Mouse (Mus musculus) intestine, embryonic 15.5 days (tissue): ENCODE measurements around the gene Btd. TPM values are rescaled to one million over a fixed set of nuclear protein-coding genes. Genes with fewer than 3 reads are reported as not detected.

Experiments
- ATAC-seq: fragments of 200-750 bp; cut with Nextera tagmentation; 2 replicates; pipeline ENCODE4 v1.8.0; 2017; ENCODE audit warnings: moderate TSS enrichment, moderate library complexity
- H3K27ac ChIP-seq: fragments of 300-500 bp; sonication (generic); 2 replicates; pipeline ENCODE4 v1.5.1; 2015; ENCODE audit warnings: mild to moderate bottlenecking, inconsistent platforms
- H3K27me3 ChIP-seq: fragments of 300-500 bp; sonication (generic); replicated peaks from 2 replicates; pipeline ENCODE4 v1.6.1; 2015; ENCODE audit warnings: inconsistent platforms
- H3K36me3 ChIP-seq: fragments of 300-500 bp; sonication (generic); 2 replicates; pipeline ENCODE4 v1.6.1; 2015; ENCODE audit warnings: inconsistent platforms
- H3K4me1 ChIP-seq: fragments of 300-500 bp; sonication (generic); replicated peaks from 2 replicates; pipeline ENCODE4 v1.6.1; 2015; ENCODE audit warnings: inconsistent platforms
- H3K4me2 ChIP-seq: fragments of 300-500 bp; sonication (generic); replicated peaks from 2 replicates; pipeline ENCODE4 v1.6.1; 2015; ENCODE audit warnings: mild to moderate bottlenecking, inconsistent platforms
- H3K4me3 ChIP-seq: fragments of 300-500 bp; sonication (generic); replicated peaks from 2 replicates; pipeline ENCODE4 v1.5.1; 2015; ENCODE audit warnings: inconsistent platforms
- H3K9ac ChIP-seq: fragments of 300-500 bp; sonication (generic); 2 replicates; pipeline ENCODE4 v1.6.1; 2015; ENCODE audit warnings: inconsistent platforms
- H3K9me3 ChIP-seq: fragments of 300-500 bp; sonication (generic); 2 replicates; pipeline ENCODE4 v1.6.1; 2016; ENCODE audit warnings: inconsistent platforms
- WGBS: fragments of 180-500 bp; shearing (Covaris S2); methylation state at CpG from one replicate; pipeline ENCODE4 v1.1.7; 2015; 5-methylcytosine and 5-hydroxymethylcytosine counted together
- polyA plus RNA-seq: library from polyadenylated mRNA; unstranded; fragments of >200 nt; fragmentation: Nextera tagmentation; extraction: Ambion mirVana; gene quantifications from 2 replicates; pipeline ENCODE4 v1.2.1, GENCODE M21; 2015

Gene Btd
- polyA plus RNA-seq, 1 experiment from 2014 or later = 27.6 TPM

DNA sequence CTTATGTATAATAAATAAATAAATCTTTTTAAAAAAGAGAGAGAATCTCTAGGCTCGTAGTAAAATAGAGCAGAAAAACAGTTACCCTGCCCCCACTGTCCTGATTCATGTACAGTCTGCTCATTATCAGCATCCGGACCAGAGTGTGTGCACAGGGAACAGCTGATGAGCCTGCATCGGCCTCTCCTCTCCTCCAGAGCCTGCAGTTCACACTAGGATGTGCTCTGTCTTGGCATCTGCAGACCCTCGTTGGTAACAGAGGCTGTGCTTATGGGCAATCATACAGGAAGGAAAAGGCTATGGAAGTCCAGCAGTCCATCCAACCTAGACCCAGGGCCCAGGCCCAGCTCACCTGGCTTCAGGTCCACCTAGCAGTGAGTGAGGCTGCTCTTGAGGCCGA is 11.3 kb downstream of the Btd start:
- Histone ChIP-seq H3K36me3 (no peaks in the 10 kb centered on the region), H3K9ac (no peak overlapping the region), H3K4me2 (no peak overlapping the region), H3K4me3 (no peak overlapping the region), H3K27me3 (no peaks in the 10 kb centered on the region), H3K27ac (no peak overlapping the region), H3K9me3 (no peaks in the 10 kb centered on the region), H3K4me1 (0 out of 2 replicates have a peak, but pooled peaks cover 6% of the 10 kb centered on the region)
- WGBS = 60% methylated on average over 5 of the region's 5 CpGs
- no peak for ATAC-seq

DNA sequence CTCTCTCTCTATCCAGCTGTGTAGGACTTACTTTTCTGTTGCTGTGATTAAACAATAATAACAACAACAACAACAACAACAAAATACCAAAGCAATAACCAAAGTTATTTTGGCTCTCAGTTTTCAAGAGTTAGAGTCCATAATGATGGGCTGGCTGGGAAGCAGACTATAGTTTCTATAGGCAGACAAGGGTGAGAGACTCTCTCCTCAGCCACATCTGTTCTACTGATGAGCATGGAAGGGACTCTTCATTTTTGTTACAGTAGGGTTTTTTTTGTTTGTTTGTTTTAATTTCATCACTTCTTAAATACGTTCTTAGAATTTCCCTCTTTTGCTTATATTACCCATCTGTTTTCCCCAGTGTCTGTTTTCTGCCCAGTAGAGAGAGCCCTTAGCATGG is 11.8 kb downstream of the Btd start:
- H3K4me1 ChIP-seq = peaks cover 10% of the 10 kb centered on the region
- no peak for ATAC-seq
- H3K9ac ChIP-seq = no peak overlapping the region
- WGBS = 74% methylated on average over 1 of the region's 1 CpGs
- H3K4me2 ChIP-seq = no peak overlapping the region
- no peak overlapping the region for H3K27ac ChIP-seq
- no peaks in the 10 kb centered on the region for H3K9me3 ChIP-seq
- no peak overlapping the region for H3K4me3 ChIP-seq
- no peaks in the 10 kb centered on the region for H3K27me3 ChIP-seq
- no peaks in the 10 kb centered on the region for H3K36me3 ChIP-seq

DNA sequence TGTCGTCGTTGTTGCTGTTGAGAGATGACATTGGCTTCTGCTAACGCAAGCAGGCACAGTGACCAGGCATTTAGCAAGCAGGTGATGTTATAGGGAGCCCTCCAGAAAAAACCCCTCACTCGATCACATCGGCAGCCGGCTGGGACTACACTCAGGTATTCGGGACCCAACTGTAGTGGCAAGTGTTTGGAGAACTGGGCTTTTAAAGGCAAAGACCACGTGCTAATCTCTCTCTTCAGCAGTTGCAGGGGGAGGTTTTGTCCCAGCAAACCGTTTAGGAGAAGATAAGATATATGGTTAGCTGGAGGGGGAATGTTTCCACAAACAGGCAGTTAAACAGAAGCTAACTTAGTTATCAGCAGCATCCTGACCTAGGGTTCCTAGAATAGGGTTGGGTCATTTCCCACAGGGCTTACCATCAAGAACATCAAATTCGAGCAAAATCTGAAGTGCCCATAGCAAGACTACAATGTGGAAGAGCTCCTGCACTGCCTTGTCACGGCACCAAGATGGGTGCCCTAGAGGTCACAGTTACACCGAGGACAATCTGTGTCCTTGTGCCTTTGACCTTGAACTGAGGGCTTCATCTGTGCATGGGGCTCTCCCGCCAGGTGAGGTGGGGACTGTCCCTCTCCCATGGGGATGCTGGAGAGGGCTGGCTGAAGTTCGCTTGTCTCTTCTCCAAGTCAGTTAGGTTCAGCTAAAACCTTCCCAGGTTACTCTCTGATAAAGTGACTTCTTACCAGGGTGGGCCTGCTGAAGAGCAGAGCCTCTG is 12.5 kb downstream of the Btd start:
- Histone ChIP-seq H3K27me3 (no peaks in the 10 kb centered on the region), H3K9ac (no peak overlapping the region), H3K4me3 (no peak overlapping the region), H3K4me2 (no peak overlapping the region), H3K4me1 (peaks cover 10% of the 10 kb centered on the region), H3K36me3 (no peaks in the 10 kb centered on the region), H3K27ac (no peak overlapping the region), H3K9me3 (no peaks in the 10 kb centered on the region)
- 76% methylated on average over 14 of the region's 14 CpGs for WGBS
- ATAC-seq = no peak

DNA sequence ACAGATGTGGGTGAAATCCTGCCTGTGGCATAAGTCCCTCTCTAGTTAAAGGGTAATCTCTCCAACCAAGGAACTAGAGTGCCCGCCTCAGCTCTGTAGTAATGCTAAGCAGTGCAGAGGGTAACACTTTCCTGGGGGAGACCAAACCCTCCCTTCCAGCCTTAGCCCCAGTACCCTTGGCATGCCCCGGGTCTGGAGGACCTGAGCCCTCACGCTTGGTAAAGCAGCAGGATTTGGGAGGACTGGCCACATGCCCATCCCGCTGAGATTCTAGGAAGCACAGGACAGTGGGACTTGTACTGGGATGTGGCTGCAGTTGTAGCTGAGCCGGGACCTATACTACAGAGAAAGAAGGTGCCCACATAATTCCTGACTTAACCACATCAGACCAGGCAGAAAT is 14.0 kb downstream of the Btd start:
- Histone ChIP-seq H3K9ac (no peak overlapping the region), H3K4me3 (no peak overlapping the region), H3K4me2 (no peak overlapping the region), H3K36me3 (no peaks in the 10 kb centered on the region), H3K4me1 (peaks cover 13% of the 10 kb centered on the region), H3K27me3 (no peaks in the 10 kb centered on the region), H3K9me3 (no peaks in the 10 kb centered on the region), H3K27ac (no peak overlapping the region)
- WGBS = 91% methylated on average over 5 of the region's 5 CpGs
- ATAC-seq = no peak

DNA sequence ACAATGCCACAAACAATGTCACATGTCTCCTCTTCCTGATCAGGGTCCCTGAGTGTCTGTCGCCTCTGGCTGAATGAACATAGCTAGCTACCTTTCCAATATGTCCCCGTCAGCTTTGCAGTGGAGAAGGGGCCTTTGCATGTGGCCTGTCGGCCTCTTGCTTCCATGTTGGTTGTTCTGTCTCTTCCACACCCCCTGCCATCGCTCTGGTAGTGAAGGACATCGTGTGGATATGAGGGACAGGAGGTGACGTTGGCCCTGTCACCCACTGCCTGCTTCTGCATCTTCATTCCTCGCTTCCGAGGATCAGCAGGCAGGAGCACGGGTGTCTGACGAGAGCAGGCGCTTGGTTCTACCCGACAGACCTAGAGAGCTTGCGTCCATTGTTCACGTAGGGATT is 14.6 kb downstream of the Btd start:
- no peak overlapping the region for H3K4me3 ChIP-seq
- H3K27ac ChIP-seq = no peak overlapping the region
- H3K4me1 ChIP-seq = peaks cover 18% of the 10 kb centered on the region
- 85% methylated on average over 14 of the region's 14 CpGs for WGBS
- H3K36me3 ChIP-seq = no peaks in the 10 kb centered on the region
- H3K9ac ChIP-seq = no peak overlapping the region
- ATAC-seq = no peak
- no peak overlapping the region for H3K4me2 ChIP-seq
- H3K27me3 ChIP-seq = no peaks in the 10 kb centered on the region
- H3K9me3 ChIP-seq = no peaks in the 10 kb centered on the region

DNA sequence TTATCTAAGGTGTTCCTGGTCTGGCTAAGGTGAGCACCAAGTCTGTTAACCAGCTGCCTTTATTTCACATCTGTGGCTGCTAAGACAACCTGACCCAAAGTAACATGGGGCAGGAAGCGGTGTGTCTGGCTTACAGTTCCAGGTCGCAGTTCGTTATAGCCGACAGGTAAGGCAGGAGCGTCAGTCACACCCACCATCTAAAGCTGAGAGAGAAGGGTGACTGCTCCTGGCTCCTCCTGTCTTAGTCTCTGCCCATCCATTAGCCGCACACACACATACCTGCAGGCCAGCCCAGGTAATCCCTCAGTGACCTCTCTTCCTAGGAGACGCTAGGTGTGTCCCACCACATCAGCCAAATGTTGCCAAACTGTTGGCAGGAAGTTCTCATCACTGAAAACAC is 15.6 kb downstream of the Btd start:
- no peak overlapping the region for H3K4me3 ChIP-seq
- H3K9me3 ChIP-seq = no peaks in the 10 kb centered on the region
- no peak overlapping the region for H3K9ac ChIP-seq
- no peak for ATAC-seq
- H3K27me3 ChIP-seq = no peaks in the 10 kb centered on the region
- no peaks in the 10 kb centered on the region for H3K36me3 ChIP-seq
- peaks cover 20% of the 10 kb centered on the region for H3K4me1 ChIP-seq
- 69% methylated on average over 7 of the region's 7 CpGs for WGBS
- H3K27ac ChIP-seq = no peak overlapping the region
- no peak overlapping the region for H3K4me2 ChIP-seq

DNA sequence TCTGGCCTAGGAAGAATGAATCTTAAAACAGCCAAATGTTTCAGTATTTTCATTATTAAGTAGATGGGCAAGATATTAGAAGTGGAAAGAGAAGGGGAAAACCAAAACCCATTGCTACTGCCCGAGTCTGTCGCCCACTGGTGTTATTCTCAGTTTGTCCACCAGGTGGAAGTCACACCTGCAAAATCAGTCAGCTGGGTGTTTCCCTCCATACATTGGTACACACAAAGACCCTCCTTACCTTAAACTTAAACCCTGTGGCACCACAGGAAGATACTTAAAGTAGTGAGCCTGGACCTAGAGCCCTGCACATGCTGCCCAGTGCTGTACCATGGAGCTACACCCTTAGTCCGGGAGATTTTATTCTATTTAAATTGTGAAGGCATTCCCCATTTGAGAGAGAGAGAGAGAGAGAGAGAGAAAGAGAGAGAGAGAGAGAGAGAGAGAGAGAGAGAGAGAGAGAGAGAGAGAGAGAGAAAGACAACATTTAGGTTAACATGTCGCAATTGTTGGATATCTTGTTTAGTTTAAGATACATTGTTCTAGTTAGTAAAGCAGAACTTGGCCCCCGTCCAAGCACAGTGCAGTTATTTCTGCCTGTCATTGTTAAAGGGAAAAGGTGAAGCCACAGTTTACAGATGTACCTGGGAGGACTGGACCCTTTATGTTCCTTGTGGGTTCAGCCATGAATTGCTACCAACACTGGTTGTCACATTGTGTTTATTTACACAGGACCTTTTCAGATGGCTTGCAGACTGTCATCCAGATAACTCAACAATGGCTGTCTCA is 16.2 kb downstream of the Btd start:
- H3K36me3 ChIP-seq = no peaks in the 10 kb centered on the region
- no peaks in the 10 kb centered on the region for H3K9me3 ChIP-seq
- H3K4me3 ChIP-seq = no peak overlapping the region
- no peaks in the 10 kb centered on the region for H3K27me3 ChIP-seq
- no peak overlapping the region for H3K27ac ChIP-seq
- H3K4me2 ChIP-seq = no peak overlapping the region
- no peak for ATAC-seq
- H3K9ac ChIP-seq = no peak overlapping the region
- WGBS = 29% methylated on average over 5 of the region's 5 CpGs
- H3K4me1 ChIP-seq = peaks cover 22% of the 10 kb centered on the region

DNA sequence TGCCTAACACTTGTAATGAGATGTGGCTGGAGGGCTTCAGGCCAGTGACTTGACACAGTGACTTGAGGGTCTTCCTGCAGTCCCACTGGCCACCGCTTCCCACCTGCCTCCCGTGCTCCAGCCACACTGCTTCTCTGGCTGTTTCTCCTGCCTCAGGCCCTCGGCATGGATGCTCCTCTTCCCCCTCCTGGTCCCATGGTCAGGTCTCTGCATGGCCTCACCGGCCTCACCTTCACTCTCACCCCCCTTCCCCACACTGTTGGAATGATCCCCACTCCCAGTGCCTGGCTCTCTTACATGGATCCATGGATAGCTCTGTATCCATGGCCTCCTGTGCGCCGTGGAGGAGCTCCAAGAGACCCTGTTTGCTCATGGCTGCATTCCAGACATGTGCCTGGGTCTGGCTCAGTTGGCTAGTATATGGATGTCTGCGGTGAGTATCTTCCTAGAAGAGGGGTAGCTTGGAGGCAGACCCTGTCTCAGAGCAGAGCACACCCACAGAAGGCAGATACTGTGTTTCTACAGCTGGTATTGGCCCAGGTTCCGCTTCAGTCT is 17.4 kb downstream of the Btd start:
- no peak for ATAC-seq
- no peak overlapping the region for H3K4me2 ChIP-seq
- H3K4me1 ChIP-seq = peaks cover 31% of the 10 kb centered on the region
- no peaks in the 10 kb centered on the region for H3K36me3 ChIP-seq
- no peaks in the 10 kb centered on the region for H3K9me3 ChIP-seq
- H3K27me3 ChIP-seq = no peaks in the 10 kb centered on the region
- H3K27ac ChIP-seq = peak overlapping the region; percentile 17; the same call in 1 of the 2 replicates
- no peak overlapping the region for H3K9ac ChIP-seq
- H3K4me3 ChIP-seq = no peak overlapping the region
- WGBS = 88% methylated on average over 8 of the region's 8 CpGs

DNA sequence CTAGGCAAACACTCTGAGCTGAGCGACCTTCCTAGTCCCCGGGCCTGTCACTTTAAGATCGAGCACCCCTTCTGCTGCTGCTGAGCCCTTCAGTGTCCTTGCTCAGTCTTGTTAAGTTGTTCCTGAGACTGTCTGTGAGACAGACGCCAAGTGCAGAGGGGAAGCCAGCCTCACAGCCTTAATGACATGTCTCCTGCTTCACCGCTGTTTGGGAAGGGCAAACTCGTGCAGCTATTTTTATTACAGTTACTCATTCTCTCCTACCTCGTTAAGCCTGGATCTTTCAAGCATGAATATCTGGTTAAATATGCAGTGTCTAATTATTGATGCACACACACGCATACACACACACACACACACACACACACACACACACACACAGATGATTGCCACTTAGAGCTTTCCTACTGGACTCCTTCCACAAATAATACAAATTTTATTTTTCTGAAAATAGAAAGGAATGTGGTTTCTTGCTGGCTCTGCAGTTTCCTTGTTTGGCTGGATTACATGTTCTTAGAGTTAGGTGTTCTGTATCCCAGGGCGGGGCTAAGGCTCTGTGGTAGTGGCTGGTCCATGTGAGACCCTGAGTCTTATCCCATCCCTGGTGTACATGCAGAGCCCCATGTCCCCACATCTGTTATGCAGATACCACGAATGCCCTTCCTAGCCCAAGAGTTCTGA is 18.8 kb downstream of the Btd start:
- Histone ChIP-seq H3K9me3 (no peaks in the 10 kb centered on the region), H3K9ac (no peak overlapping the region), H3K27me3 (no peaks in the 10 kb centered on the region), H3K4me2 (no peak overlapping the region), H3K4me3 (no peak overlapping the region), H3K4me1 (peaks cover 44% of the 10 kb centered on the region), H3K27ac (peak overlapping the region; percentile 66), H3K36me3 (no peaks in the 10 kb centered on the region)
- 45% methylated on average over 10 of the region's 10 CpGs for WGBS
- ATAC-seq = no peak

DNA sequence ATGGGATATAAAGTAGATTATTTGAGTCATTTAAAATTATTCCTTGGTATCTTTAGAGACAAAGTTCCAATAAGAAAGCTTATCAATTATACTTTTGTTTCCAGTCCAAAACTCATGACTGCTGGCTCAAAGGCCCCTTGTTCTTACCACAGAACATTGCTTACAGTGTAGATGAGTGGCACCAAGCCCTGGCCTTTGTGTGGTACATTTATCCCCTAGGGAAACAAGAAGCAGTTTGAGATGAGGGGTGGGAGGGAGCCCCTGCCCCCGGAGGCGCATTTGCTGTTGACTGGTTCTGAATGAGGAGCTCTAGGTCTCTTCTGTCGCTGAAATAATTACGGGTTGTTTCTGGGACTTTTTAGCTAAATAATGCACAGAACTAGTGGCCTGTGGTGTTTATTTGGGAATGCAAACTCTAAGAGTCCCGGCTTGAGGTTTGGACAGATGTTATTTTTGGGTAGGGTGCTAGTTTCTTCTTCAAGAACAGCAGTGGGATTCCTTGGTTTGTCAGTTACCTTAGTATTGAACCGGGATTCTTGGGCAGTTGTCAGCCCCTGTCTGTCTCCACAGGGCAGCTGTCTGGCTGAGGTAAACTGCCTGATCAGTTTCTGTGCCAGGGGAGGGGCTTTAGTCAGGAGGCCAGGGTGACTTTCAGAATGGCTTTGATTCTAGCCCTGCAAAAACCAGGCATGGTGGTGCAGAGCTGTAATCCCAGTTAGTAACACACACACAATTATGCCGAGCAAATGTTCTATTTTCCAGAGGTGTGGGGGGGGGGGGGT is 19.7 kb downstream of the Btd start:
- H3K27me3 ChIP-seq = no peaks in the 10 kb centered on the region
- no peaks in the 10 kb centered on the region for H3K9me3 ChIP-seq
- H3K36me3 ChIP-seq = no peaks in the 10 kb centered on the region
- H3K4me3 ChIP-seq = no peak overlapping the region
- no peak for ATAC-seq
- no peak overlapping the region for H3K9ac ChIP-seq
- WGBS = 66% methylated on average over 7 of the region's 7 CpGs
- H3K4me2 ChIP-seq = no peak overlapping the region
- peaks cover 52% of the 10 kb centered on the region for H3K4me1 ChIP-seq
- H3K27ac ChIP-seq = peak overlapping the region; percentile 98

DNA sequence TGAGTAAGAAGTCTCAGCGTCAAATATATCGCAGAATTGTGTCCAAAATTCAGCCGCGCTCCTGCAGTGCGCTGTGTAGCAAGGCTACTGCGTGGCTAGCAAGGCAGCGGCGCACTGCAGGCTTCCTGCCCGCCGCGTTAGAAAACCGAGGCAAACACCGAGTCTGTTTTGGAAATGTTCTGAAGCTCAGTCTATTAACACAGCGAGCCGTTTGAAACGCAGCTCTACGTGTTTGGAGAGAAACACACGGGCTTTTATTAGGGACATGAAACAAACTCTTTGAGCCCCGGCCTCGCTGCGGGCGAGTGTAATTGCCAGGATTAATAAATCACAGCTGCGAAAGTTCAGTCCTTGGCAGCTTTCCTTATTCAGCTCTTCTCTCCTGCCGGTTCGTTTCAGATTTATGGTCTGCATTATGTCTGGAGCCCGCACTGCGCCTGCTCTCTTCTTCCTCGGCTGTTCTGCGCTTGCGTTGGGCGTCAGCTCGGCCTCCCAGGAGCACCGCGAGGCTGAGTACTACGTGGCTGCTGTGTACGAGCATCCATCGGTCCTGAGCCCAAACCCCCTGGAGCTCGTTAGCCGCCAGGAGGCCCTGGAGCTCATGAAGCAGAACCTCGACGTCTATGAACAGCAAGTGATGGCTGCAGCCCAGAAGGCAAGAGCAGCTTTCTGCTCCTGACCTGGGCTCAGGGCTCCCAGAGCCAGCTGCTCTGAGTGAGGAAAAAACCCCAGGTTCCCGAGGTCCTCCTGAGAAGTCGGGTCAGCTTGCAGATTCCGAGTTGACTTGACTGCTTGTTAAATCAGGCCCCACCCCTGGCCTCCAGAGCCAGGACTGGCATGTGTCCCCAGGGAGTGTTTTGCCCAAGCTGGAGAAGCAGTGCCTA is 21.1 kb downstream of the Btd start:
- Histone ChIP-seq H3K27me3 (no peaks in the 10 kb centered on the region), H3K4me2 (peak overlapping the region; percentile 74), H3K36me3 (no peaks in the 10 kb centered on the region), H3K27ac (peak overlapping the region; percentile 98), H3K4me3 (peak overlapping the region; percentile 31), H3K4me1 (peaks cover 56% of the 10 kb centered on the region), H3K9ac (peak overlapping the region; percentile 41), H3K9me3 (no peaks in the 10 kb centered on the region)
- ATAC-seq = peak; percentile 93
- WGBS = 2% methylated on average over 44 of the region's 44 CpGs
